Mouse (Mus musculus) bone marrow, adult 2 months (tissue): Measurements from ENCODE around the gene Met.

ENCODE experiments used
- CTCF ChIP-seq: fragments of 200-500 bp; IDR thresholded peaks from 2 replicates; pipeline ENCODE4 v1.5.1; 2011; ENCODE audit warnings: low read length, control low read depth; ENCODE audit not compliant: control insufficient read depth, insufficient read depth
- POLR2A ChIP-seq: fragments of 200-500 bp; IDR thresholded peaks from 2 replicates; pipeline ENCODE4 v1.6.1; 2011; ENCODE audit warnings: low read depth, mild to moderate bottlenecking, control low read depth, low read length, borderline replicate concordance; ENCODE audit not compliant: control insufficient read depth

DNA sequence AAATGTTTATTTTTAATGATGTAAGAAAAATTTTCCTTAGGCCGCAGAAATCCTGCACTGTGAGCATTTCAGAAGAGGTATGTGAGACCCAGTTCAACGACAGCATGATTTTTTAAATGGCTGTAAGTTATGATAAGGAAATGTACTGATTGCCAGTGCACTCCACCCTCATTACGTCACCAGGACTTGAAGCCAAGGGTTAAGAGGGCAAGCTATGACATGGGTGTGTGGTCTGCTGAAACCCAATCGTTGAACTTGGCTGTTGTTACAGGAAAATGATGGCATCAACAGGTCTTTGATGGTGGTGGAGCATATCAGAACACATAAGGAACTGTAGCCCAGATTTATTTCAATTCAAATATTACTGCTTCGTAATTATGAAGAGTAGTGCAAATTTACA lies 109.6 kb downstream of the Met start:
- TF ChIP-seq CTCF (no peak), POLR2A (no peak)
